Mouse (Mus musculus): Measurements from ENCODE around the gene Esp22.
"Not testable (repeated sequence)": the region's sequence is repeated elsewhere in the genome, so short reads cannot be mapped to it uniquely, and the experiment has no call there.

The Esp22 gene

DNA sequence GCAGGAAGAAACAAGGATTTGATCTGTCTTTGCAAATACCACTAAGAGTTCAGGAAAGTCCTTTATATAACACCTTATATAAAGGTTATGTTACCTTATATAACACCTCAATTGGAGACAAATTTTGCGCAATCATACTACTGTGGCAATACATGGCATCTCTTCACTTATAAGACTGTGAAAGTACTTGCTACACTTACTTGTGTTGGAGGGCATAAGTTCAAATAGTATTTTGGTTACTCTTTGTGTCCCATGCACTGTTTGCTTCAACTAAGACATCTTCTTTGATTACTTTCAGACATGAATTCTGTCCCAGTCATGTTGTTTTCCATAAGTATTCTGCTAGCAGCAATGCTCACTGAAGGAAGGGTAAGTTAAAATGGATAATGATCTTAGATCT, at the start of gene Esp22:
Esp22 (plus strand) TSS at position 301 of the 400 bp plus-strand sequence.
- DNase-seq (ENCODE audit: low spot score in 2 of 2) = no peak

DNA sequence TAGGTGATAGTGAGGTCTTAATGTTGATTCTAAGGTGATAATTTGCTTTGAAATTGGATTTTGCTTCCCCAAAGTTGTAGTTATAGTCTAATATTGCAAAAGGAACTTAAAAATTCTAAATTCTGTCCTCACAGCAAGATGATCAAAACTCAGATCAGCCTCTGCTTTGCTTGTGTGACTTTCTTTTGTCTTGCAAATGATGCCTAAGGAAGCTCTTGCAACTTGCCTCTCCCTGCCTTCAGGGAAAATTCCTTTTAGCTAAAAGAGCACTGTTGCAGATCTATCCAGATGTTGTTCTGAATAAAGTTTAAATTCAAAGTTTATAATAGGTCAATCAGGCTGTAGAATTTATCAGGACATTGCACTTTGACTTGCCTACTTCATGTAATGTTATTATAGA, 31.5 kb upstream of the Esp22 start:
- DNase-seq (ENCODE audit: low spot score in 2 of 2) = no peak

DNA sequence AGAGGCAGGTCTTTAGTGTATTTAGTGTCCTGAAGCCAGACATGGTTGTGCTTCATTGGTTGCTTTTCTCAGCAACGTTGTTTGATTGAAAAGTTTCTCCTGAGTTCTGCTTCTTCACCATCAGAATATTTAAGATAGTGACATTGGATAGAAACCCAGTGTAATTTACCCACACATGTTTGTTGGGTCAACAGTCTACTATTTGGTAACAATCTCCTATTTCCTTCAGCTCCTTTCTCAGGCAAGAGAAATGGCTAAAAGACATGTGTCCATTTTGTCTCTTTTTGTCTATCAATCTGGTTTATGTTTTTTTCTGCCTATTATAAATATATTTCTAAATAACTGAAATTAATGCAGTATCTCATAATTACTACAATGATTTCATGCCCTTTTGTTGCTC, 18.2 kb upstream of the Esp22 start, which contains the start of gene Esp23:
Esp23 (minus strand) TSS at position 101 of the 400 bp plus-strand sequence.
- DNase-seq (ENCODE audit: low spot score in 2 of 2) = no peak

DNA sequence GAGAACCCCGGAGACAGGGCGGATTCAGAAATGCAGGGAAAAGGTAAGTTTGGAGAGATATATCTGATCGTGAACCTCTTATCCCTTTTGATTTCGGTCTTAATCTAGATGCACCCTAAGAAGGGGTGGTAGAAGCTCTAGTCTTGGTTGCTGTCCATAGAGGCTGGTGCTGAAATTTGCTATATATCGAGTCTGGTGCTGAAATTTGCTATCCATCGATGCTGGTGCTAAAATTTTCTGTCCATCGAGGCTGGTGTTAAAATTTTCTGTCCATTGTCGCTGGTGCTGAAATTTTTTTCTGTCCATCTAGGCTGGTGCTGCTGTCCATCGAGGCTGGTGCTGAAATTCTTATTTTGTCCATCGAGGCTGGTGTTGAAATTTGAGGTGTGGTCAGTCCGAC, 12.0 kb downstream of the Esp22 start:
- DNase-seq (ENCODE audit: low spot score in 2 of 2) = not testable (repeated sequence)

DNA sequence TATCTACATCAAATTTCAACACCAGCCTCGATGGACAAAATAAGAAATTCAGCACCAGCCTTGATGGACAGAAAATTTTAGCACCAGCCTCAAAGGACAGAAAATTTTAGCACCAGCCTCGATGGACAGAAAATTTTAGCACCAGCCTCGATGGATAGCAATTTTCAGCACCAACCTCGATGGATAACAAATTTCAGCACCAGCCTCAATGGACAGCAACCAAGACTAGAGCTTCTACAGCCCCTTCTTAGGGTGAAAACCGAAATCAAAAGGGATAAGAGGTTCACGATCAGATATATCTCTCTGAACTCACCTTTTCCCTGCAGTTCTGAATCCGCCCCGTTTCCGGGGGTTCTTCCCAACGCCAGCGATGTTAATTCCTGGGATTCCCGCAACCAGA, 34.0 kb downstream of the Esp22 start:
- not testable (repeated sequence) for DNase-seq (ENCODE audit: low spot score in 2 of 2)

Data from frontal cortex, postnatal 10 days (tissue).